Mouse (Mus musculus): ENCODE results near the gene Il1f9. TPM values are rescaled to one million over a fixed set of nuclear protein-coding genes. Genes with fewer than 3 reads are reported as not detected.
"Not testable (repeated sequence)": the region's sequence is repeated elsewhere in the genome, so short reads cannot be mapped to it uniquely, and the experiment has no call there.

Il1f9 gene
- total RNA-seq (2021) = not detected
- long read RNA-seq, experiment 1 = 0 reads
- long read RNA-seq, experiment 2 = 0 reads

DNA sequence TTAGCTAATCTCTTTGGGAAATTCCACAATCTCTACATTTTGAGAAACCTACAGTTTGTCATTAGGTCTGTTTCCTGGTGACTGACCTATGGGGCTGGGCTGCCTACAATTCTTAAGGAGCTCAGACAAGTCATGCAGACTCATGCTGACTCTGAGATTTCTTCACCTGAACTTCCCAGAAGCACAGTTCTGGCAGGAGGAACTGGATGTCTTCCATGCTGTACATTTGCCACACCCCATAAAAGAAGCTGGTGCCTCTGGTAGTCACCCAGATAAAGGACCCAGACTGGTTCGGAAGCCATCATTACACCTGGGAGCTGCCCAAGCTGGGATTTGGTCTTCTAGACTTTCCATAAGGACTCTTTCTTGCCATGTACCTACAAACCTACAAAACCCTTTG, at the start of gene Il1f9:
Gene Il1f9, plus strand, starts transcription at position 301 of the 400 bp plus-strand sequence.
- no peak for DNase-seq

DNA sequence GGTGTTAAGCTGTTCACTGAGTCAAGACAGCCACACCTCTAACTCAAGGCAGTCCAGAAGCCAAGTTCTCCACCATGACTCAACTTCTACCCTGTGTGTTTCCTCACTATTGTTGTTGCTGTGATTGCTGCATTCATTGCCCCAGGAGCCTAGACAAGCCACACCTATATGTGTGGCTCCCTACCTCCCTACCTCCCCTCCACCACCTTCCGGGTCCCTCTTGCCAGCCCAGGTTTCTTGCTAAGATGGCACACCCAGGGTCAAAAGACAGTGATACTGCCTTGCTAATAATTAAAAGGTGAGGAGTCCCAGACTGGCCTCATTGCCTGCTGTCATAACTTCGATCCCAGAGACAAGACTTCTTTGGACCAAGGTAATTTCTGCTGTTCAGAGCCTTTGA, 33.4 kb upstream of the Il1f9 start, which contains the start of gene Il1f8:
Gene Il1f8, plus strand, starts transcription at position 301 of the 400 bp plus-strand sequence.
- no peak for DNase-seq

DNA sequence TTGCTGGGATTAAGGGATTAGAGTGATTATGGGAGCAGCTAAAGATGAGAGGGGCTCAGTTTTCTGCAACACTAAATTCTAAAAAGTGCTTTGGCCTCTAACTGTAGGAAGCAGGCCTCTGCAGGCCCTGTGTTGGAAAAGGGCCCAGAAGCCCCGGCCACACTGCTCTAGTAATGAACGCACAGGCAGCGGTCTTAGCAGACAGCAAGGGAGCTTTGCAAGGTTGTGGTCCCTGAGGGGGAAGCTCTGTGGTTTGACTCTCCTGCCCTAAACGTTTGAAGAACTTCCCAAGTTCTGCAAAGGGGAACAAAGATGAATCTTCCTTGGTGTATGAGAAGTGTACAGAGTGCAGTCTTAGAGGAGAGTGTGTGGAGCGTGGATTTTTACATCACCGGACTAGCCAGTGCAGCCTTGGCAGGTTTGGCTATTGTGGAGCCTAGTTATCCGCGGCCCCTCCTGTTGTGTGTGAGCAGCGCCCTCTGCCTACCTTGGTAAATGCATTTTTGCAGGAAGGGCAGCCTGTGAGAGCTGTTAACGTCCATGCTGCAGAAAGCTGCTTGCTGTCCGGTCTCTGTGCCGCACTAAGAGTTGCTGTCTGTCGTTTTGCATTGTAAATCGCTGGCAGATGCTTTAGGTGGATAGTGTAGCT, 4.5 kb upstream of the Il1f9 start:
- DNase-seq = peak; percentile 24 to 41

- peak in 1 of 2 experiments; percentile 14 for DNase-seq
Observed at GRCm38 (mm10) chr2:24182423-24183147, 3.7 kb upstream of the Il1f9 start.

DNA sequence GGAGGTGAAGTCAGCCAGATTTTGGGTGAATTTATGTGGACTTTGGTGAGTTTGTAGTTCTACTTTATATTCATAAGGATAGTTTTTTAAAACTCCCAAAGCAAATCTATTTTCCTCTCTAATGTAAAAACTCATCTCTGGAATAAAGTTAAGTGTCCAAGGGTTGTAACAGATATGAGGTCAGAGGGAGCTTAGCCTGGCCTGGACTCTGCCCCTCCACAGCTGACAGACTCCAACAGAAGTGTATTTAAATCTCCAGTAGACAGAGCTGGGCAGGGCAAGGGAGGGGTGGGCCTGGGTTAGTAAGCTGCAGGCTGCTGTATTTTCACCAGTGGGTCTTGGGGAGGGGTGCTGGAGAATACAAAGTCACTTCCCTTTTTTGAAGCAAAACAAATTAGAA, 2.2 kb upstream of the Il1f9 start:
- not testable (repeated sequence) for DNase-seq

DNA sequence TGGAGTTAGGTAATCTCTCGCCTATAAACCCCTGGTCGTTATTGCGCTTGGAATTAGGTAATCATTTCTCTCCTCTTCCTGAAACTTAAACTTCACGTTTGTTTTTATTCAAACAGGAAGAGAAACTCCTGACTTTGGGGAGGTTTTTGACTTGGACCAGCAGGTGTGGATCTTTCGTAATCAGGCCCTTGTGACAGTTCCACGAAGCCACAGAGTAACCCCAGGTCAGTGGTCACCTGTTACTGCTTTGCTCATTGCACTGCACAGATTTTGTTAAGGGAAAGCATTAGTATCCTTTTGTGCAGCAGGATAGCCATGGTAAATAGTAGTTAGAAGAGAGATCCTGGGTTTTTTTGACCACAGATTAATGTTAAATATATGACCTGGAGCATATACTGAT, 1.3 kb downstream of the Il1f9 start:
- DNase-seq = no peak

DNA sequence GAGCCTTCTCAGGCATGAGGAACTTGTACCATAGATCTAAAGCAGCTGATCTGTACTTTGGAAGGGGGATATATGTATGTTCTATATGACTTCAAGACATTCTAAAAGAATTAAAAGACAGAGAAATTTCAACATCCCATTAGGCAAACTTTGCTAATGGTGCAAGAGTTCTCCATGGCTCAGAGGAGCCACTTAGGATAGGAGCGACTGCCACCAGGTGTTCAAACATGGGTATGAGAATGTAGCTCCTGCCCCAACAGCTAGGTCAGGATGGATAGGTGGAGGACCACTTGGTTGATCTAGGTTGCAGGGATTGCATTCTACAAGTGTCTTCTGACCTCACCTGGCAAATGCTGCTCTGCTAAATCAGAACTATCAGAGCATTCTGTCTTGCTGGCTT, 1.9 kb downstream of the Il1f9 start:
- DNase-seq = peak in 1 of 2 experiments; percentile 8

DNA sequence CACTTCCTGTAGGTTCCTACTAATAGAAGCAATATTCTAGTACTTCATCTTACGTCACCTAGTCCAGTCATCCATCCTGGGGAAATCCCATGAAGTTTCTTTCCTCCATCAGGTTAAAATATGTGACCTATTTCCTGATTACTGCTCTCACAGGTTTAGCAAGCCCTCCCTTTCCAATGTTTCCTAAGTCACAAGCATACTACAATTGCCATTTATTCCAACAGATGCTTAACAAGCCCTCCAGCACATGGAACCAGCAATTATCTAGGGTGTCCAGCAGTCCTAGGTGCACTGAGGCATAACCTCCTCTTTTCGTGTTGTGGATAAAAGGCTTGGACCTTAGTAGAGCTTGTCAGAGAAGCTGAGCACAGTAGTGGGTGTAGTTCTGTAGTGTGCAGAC, 28.8 kb downstream of the Il1f9 start, which contains the start of gene Il1f6:
Gene Il1f6, plus strand, starts transcription at position 301 of the 400 bp plus-strand sequence.
- DNase-seq = no peak

GRCm38 (mm10) chr2:24227191-24227590, 40.9 kb downstream of the Il1f9 start:
- DNase-seq = no peak

Other genes starting within 250 kb of the Il1f9 start
- 10 to 100 TPM in 1 of 2 experiments, 1 to 10 TPM in 1; 7.8 to 19.4 TPM for gene Hnmt, start 137.1 kb upstream of the Il1f9 start, total RNA-seq (2021)
- not detected for gene Tbpl2, start 89.9 kb upstream of the Il1f9 start, total RNA-seq (2021)
- gene Il1f8, start 33.3 kb upstream of the Il1f9 start, total RNA-seq (2021) = not detected
- gene Il1f6, start 28.9 kb downstream of the Il1f9 start, total RNA-seq (2021) = not detected
- gene Il1f5, start 90.5 kb downstream of the Il1f9 start, total RNA-seq (2021) = not detected
- not detected for gene Il1f10, start 104.7 kb downstream of the Il1f9 start, total RNA-seq (2021)
- gene Il1rn, start 150.4 kb downstream of the Il1f9 start, total RNA-seq (2021) = under 1 TPM; 0.16 to 0.79 TPM
- 1 to 10 TPM; 1.5 to 2.4 TPM for gene Psd4, start 181.1 kb downstream of the Il1f9 start, total RNA-seq (2021)